Mouse (Mus musculus) adrenal gland, postnatal 10 days (tissue): ENCODE measurements at regions not wholly inside any gene's neighbourhood (a gene's known extent, or its start where the extent isn't known, plus 50 kb on each side); places are given as distances from the start of the nearest gene placed in this dataset.
"Not testable (repeated sequence)": the region's sequence is repeated elsewhere in the genome, so short reads cannot be mapped to it uniquely, and the experiment has no call there.

Experiments
- DNase-seq: peaks from one replicate; pipeline ENCODE4 v3.0.0; 2021; ENCODE audit warnings: mixed read lengths

- no peak for DNase-seq
Measured at GRCm38 (mm10) chr10:57322717-57323424, 163.3 kb upstream of the Hsf2 start.

- no peak for DNase-seq
Measured at GRCm38 (mm10) chr10:57324226-57324625, 162.0 kb upstream of the Hsf2 start.

GRCm38 (mm10) chr10:57362781-57363180 lies 123.4 kb upstream of the Hsf2 start:
- DNase-seq, result not testable (repeated sequence)
